Mouse (Mus musculus) mouse trophoblast stem cell (cell line): ENCODE measurements around the gene Akap8.

Experiments used
- in situ Hi-C, 2 experiments: fragments of 300-500 bp; cut with MseI, MboI; formaldehyde crosslinking; loops; 2 replicates in 1 of 2; 3 replicates in 1 of 2; pipeline ENCODE4 v1.15.1; 2025

The Akap8 gene

GRCm38 (mm10) chr17:32284262-32285137 is 36.5 kb downstream of the Akap8 start, which contains the start of gene Brd4:
Brd4 (minus strand) TSS chr17:32284722.
- in situ Hi-C loops: no loop called here

GRCm38 (mm10) chr17:32283771-32284221 is 37.2 kb downstream of the Akap8 start:
- in situ Hi-C loops: no loop called here

- in situ Hi-C loops: no loop called here
These were observed 37.7 kb downstream of the Akap8 start for GRCm38 (mm10) chr17:32283341-32283740.

GRCm38 (mm10) chr17:32281611-32282310 is 39.3 kb downstream of the Akap8 start:
- in situ Hi-C loops: no loop called here

GRCm38 (mm10) chr17:32281126-32281525 is 39.9 kb downstream of the Akap8 start:
- in situ Hi-C loops: no loop called here

- in situ Hi-C loops: no loop called here
These were observed 40.5 kb downstream of the Akap8 start for GRCm38 (mm10) chr17:32280575-32280974.

- in situ Hi-C loops: no loop called here
These were observed 43.8 kb downstream of the Akap8 start for GRCm38 (mm10) chr17:32277201-32277600.

- in situ Hi-C loops: no loop called here
These were observed 45.5 kb downstream of the Akap8 start for GRCm38 (mm10) chr17:32275568-32275967.

- in situ Hi-C loops: no loop called here
These were observed 51.9 kb downstream of the Akap8 start for GRCm38 (mm10) chr17:32269151-32269550.

- in situ Hi-C loops: no loop called here
These were observed 52.5 kb downstream of the Akap8 start for GRCm38 (mm10) chr17:32268540-32268960.

- in situ Hi-C loops: no loop called here
These were observed 52.9 kb downstream of the Akap8 start for GRCm38 (mm10) chr17:32268096-32268495.

- in situ Hi-C loops: no loop called here
These were observed 53.4 kb downstream of the Akap8 start for GRCm38 (mm10) chr17:32267617-32268016.

- in situ Hi-C loops: no loop called here
These were observed 57.4 kb downstream of the Akap8 start for GRCm38 (mm10) chr17:32263672-32264071.

- in situ Hi-C loops: no loop called here
These were observed 58.0 kb downstream of the Akap8 start for GRCm38 (mm10) chr17:32262831-32263559.

- in situ Hi-C loops: no loop called here
These were observed 62.2 kb downstream of the Akap8 start for GRCm38 (mm10) chr17:32258869-32259268.

GRCm38 (mm10) chr17:32257944-32258343 is 63.1 kb downstream of the Akap8 start:
- in situ Hi-C loops: no loop called here

- in situ Hi-C loops: no loop called here
These were observed 63.6 kb downstream of the Akap8 start for GRCm38 (mm10) chr17:32257452-32257851.

- in situ Hi-C loops: no loop called here
These were observed 64.1 kb downstream of the Akap8 start for GRCm38 (mm10) chr17:32256896-32257295.
